Mouse (Mus musculus) embryonic facial prominence, embryonic 13.5 days (tissue): ENCODE results near the gene Ap2m1. TPM values are rescaled to one million over a fixed set of nuclear protein-coding genes. Genes with fewer than 3 reads are reported as not detected.

Experiments used
- ATAC-seq: fragments of 200-750 bp; cut with Nextera tagmentation; 2 replicates; pipeline ENCODE4 v1.8.0; 2017; ENCODE audit warnings: low read depth; ENCODE audit not compliant: insufficient number of reproducible peaks, insufficient read depth, low FRiP score, low TSS enrichment
- H3K27ac ChIP-seq: fragments of 300-500 bp; sonication (generic); 2 replicates; pipeline ENCODE4 v1.5.1; 2015; ENCODE audit warnings: moderate library complexity, mild to moderate bottlenecking, inconsistent platforms
- H3K27me3 ChIP-seq: fragments of 300-500 bp; sonication (generic); 2 replicates; pipeline ENCODE4 v1.6.1; 2015; ENCODE audit warnings: mild to moderate bottlenecking, inconsistent platforms
- H3K36me3 ChIP-seq: fragments of 300-500 bp; sonication (generic); 2 replicates; pipeline ENCODE4 v1.6.1; 2015; ENCODE audit warnings: mild to moderate bottlenecking, inconsistent platforms
- H3K4me1 ChIP-seq: fragments of 300-500 bp; sonication (generic); 2 replicates; pipeline ENCODE4 v1.6.1; 2015; ENCODE audit warnings: inconsistent platforms
- H3K4me2 ChIP-seq: fragments of 300-500 bp; sonication (generic); 2 replicates; pipeline ENCODE4 v1.6.1; 2015; ENCODE audit warnings: moderate library complexity, mild to moderate bottlenecking, inconsistent platforms
- H3K4me3 ChIP-seq: fragments of 300-500 bp; sonication (generic); 2 replicates; pipeline ENCODE4 v1.5.1; 2015; ENCODE audit warnings: mild to moderate bottlenecking, inconsistent platforms
- H3K9ac ChIP-seq: fragments of 300-500 bp; sonication (generic); 2 replicates; pipeline ENCODE4 v1.6.1; 2015; ENCODE audit warnings: mild to moderate bottlenecking, inconsistent platforms
- H3K9me3 ChIP-seq: fragments of 300-500 bp; sonication (generic); 2 replicates; pipeline ENCODE4 v1.6.1; 2016; ENCODE audit warnings: inconsistent platforms
- WGBS: fragments of 180-500 bp; shearing (Covaris S2); methylation state at CpG from one replicate; pipeline ENCODE4 v1.1.7; 2015; ENCODE audit warnings: mixed read lengths; 5-methylcytosine and 5-hydroxymethylcytosine counted together
- polyA plus RNA-seq: library from polyadenylated mRNA; unstranded; fragments of >200 nt; fragmentation: Nextera tagmentation; extraction: Ambion mirVana; gene quantifications from 2 replicates; pipeline ENCODE4 v1.2.1, GENCODE M21; 2015

Ap2m1 gene
- polyA plus RNA-seq, 1 experiment from 2014 or later: 646 TPM

DNA sequence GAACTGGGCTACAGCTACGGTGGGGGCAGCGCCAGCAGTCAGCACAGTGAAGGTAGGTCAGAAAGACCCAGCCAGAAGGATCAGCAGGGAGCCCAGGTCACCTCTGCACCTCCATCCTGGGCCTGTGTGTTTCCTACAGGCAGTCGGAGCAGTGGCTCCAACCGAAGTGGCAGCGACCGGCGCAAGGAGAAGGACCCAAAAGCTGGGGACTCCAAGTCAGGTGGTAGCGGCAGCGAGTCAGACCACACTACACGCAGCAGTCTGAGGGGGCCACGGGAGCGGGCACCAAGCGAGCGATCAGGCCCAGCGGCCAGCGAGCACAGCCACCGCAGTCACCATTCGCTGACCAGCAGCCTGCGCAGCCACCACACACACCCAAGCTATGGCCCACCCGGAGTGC, 4.3 kb upstream of the Ap2m1 start:
- no peak for ATAC-seq
- Histone ChIP-seq H3K36me3 (peaks cover 76% of the 10 kb centered on the region), H3K9me3 (no peaks in the 10 kb centered on the region), H3K4me2 (no peak overlapping the region), H3K4me1 (no peaks in the 10 kb centered on the region; the same call in 1 of the 2 replicates), H3K27me3 (no peaks in the 10 kb centered on the region), H3K4me3 (no peak overlapping the region), H3K27ac (no peak overlapping the region), H3K9ac (no peak overlapping the region)
- WGBS: 95% methylated on average over 20 of the region's 20 CpGs

DNA sequence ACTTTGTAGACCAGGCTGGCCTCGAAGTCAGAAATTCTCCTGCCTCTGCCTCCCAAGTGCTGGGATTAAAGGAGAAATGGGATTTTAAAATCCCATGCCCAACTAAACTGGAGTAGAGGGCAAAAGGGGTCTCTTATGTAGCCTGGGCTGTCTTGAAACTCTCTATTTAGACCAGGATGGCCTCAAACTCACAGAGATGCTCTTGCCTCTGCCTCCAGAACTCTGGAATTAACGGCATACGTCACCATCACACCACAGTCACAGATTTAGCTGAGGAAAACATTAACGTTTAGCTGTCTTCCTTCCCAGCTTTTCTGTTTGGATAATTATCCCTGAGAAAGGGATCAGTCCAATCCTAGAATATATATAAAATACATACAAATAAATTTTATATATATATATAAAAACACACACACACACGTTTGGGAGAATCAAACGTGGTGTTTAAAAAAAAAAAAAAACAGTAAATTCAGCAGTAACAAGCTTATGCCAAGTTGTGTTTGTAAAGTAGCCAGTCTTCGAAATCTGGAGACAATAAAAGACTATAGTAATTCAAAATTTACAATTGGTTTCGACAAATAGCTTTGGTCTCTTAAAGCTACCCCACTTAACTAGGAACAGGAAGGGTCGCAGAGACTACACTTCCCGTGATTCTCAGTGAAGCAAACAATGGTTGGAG, 522 bp upstream of the Ap2m1 start:
- Histone ChIP-seq H3K4me2 (peak overlapping the region; percentile 19; the same call in 1 of the 2 replicates), H3K9me3 (no peaks in the 10 kb centered on the region), H3K36me3 (peaks cover 56% of the 10 kb centered on the region), H3K9ac (no peak overlapping the region), H3K27me3 (no peaks in the 10 kb centered on the region), H3K27ac (no peak overlapping the region), H3K4me1 (peaks cover 22% of the 10 kb centered on the region), H3K4me3 (no peak overlapping the region)
- no peak for ATAC-seq
- 43% methylated on average over 10 of the region's 10 CpGs for WGBS

DNA sequence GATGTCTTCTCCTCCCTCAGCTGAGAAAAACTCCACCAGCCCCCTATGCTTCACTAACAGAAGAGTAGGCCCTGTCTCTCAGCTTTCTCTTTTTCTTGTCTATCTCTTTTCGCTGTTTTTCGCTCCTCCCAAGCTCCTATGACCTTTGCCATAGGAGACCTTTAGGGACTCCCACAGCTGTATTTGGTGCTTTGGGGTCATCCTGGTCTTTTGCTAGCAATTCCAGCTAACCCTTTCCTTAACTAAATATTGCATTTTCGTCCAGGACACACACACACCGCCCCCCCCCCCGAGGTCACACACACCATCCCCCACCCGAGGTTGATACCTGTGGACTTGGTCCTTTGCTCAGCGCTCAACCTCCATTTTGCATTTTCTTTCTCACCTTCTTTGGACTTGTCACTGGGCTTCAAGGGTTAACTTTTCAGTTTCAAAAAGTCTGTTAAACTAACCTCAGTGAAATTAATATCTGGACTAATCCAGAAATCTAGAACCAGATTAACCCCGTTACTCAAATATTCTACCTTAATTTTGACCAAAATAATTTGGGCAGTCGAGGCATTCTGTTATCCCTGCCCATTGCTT, 895 bp downstream of the Ap2m1 start:
- WGBS: 21% methylated on average over 9 of the region's 9 CpGs
- H3K9ac ChIP-seq: peak overlapping the region; percentile 98
- no peaks in the 10 kb centered on the region for H3K9me3 ChIP-seq
- H3K4me3 ChIP-seq: peak overlapping the region; percentile 93
- H3K27me3 ChIP-seq: no peaks in the 10 kb centered on the region
- peaks cover 22% of the 10 kb centered on the region for H3K4me1 ChIP-seq
- H3K36me3 ChIP-seq: peaks cover 56% of the 10 kb centered on the region
- ATAC-seq: no peak
- H3K27ac ChIP-seq: peak overlapping the region; percentile 68
- peak overlapping the region; percentile 64 for H3K4me2 ChIP-seq

DNA sequence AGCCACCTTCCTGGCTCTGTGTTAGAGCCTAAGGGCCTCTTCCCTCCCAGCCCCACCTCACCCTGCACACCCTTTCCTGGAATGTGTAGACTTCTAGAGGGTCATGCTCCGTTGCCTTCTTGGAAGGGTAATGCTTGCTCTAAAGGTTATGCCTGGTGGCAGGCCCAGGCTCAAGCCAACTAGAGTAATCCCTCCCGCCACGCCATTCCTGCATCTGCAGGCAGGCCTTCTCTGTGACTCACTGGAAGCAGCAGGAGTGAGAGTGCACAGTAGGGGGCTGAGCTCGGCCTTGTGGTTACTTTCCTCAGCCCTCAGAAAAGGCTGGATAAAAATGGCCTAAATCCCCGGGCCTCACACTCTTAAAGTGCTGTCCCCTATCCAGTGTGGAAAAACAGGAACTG, 1.8 kb downstream of the Ap2m1 start:
- WGBS: 28% methylated on average over 5 of the region's 5 CpGs
- Histone ChIP-seq H3K27me3 (no peaks in the 10 kb centered on the region), H3K9ac (peak overlapping the region; percentile 98), H3K4me1 (peaks cover 22% of the 10 kb centered on the region), H3K9me3 (no peaks in the 10 kb centered on the region), H3K36me3 (peaks cover 56% of the 10 kb centered on the region), H3K4me2 (peak overlapping the region; percentile 64), H3K27ac (peak overlapping the region; percentile 33; the same call in 1 of the 2 replicates), H3K4me3 (peak overlapping the region; percentile 93)
- no peak for ATAC-seq

DNA sequence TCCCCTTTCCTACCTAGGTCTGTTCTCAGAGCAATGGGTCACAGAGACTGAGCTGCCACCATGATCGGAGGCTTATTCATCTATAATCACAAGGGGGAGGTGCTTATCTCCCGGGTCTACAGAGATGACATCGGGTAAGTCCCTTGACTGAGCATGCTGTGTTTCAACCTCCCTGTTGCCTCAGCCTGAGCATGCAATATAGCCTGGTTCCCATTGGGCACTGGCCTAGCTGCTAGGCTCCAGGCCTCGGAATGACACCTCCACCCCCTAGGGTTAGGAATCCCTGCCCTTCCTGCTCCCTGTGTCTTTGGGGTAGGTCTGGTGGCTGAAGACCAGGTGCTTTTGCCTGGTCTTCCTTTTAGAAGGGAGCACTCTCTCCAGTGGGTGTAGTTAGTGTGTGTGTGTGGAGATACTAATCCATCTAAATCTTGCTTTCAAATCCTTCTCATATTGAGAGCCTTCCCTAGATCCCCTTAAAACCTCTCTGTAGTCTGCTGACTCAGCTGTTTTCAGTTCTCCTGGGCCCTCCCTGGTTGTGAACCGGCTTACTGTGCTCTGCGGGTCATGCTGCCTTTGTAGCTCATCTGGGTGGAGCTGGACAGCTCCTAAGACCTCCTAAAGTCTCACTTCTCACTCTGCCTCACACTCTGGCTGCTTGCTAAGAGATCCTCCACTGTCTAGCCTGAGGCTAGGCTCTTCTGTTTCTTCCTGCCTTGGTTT, 2.5 kb downstream of the Ap2m1 start:
- no peak for ATAC-seq
- Histone ChIP-seq H3K4me1 (peaks cover 22% of the 10 kb centered on the region), H3K4me3 (peak overlapping the region; percentile 93), H3K27ac (no peak overlapping the region), H3K27me3 (no peaks in the 10 kb centered on the region), H3K36me3 (peaks cover 57% of the 10 kb centered on the region), H3K4me2 (peak overlapping the region; percentile 64), H3K9ac (peak overlapping the region; percentile 98), H3K9me3 (no peaks in the 10 kb centered on the region)
- WGBS: 38% methylated on average over 6 of the region's 6 CpGs

DNA sequence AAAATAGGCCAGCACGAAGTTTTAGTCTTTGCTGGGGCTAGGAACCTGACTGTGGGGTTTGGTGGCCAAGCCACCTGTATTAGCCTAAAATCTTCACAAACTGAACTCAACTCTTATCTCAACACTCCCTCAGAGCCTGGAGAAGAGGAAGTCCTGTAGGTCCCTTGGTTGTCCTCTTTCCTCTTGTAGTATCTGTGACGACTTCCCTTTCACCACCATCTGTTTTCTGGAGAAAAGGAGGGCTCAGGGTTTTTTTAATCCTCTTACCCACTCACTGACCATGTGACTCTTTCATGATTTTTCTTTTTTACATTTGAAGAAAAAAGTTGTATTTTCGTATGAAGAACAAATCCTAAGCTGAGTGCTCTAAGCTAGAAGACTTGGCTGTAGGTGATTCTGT, 4.4 kb downstream of the Ap2m1 start:
- ATAC-seq: no peak
- Histone ChIP-seq H3K4me1 (peaks cover 22% of the 10 kb centered on the region), H3K36me3 (peaks cover 63% of the 10 kb centered on the region), H3K9ac (no peak overlapping the region), H3K4me3 (no peak overlapping the region), H3K27me3 (no peaks in the 10 kb centered on the region), H3K27ac (no peak overlapping the region), H3K9me3 (no peaks in the 10 kb centered on the region), H3K4me2 (no peak overlapping the region)
- WGBS: 78% methylated on average over 3 of the region's 3 CpGs

DNA sequence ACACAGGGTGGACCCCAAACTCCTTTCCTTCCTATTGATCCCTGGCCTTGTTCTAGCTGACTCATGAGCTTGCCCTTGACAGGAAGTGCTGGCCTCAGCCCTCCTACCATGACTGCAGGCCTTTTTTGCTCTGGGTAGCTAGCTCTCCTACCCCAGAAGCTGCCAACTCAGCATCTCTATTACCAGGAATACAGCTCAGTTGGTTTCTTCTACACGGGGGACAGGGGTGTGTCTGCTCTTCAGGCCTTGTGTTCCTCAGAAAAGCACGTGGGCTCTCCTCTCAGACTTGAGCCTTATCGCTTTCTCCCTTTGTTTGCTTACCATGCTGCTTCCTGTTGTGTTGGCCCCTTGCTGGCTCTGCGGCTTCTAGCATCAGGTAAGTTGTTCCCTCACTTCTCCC, 5.2 kb downstream of the Ap2m1 start:
- 88% methylated on average over 4 of the region's 4 CpGs for WGBS
- H3K36me3 ChIP-seq: peaks cover 71% of the 10 kb centered on the region
- ATAC-seq: no peak

DNA sequence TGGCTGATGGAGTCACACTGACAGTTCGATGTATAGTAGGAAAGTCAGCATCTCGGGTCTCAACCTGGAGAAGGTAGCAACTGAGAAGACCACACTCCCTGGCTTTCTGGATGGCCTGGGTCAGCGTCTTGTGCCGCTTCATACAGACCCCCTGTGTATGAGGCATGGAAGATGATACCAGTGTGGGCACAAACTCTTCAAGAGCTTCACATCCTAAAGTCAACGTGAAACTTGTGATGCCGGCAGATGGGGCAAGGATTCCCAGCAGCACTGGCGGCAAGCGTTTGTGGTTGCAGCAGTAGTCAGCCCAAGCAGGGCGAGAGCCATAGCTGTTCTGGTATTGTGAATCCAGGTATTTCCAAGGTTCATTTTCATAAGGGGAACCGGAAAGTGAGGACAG, 10.4 kb downstream of the Ap2m1 start:
- Histone ChIP-seq H3K27me3 (no peaks in the 10 kb centered on the region), H3K36me3 (peaks cover 61% of the 10 kb centered on the region), H3K4me1 (peaks cover 18% of the 10 kb centered on the region), H3K4me3 (no peak overlapping the region), H3K4me2 (no peak overlapping the region), H3K9ac (no peak overlapping the region), H3K27ac (no peak overlapping the region), H3K9me3 (no peaks in the 10 kb centered on the region)
- WGBS: 91% methylated on average over 10 of the region's 10 CpGs
- no peak for ATAC-seq

More for the DNA sequence above, 5.2 kb downstream of the Ap2m1 start:
- peaks cover 22% of the 10 kb centered on the region for H3K4me1 ChIP-seq
- no peak overlapping the region for H3K4me3 ChIP-seq
- no peaks in the 10 kb centered on the region for H3K27me3 ChIP-seq
- H3K9me3 ChIP-seq: no peaks in the 10 kb centered on the region
- no peak overlapping the region for H3K4me2 ChIP-seq
- no peak overlapping the region for H3K9ac ChIP-seq
- H3K27ac ChIP-seq: no peak overlapping the region

DNA sequence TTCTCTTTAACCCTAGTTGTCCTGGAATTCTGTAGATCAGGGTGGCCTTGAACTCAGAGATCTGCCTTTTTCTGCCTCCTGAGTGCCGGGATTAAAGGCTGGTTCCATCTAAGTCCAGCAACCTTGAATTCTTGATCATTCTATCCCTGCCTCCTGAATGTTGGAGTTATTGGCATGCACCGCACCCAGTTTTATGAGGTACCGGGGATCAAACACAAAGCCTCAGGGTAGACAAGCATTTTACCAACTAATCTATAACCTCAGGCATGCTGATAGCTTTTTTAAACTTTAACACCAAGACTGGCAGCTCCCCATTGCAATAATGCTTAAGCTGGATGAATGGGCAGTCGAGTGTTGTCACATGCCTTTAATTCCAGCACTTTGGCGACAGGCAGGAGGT, 12.1 kb downstream of the Ap2m1 start:
- Histone ChIP-seq H3K9me3 (no peaks in the 10 kb centered on the region), H3K4me1 (peaks cover 18% of the 10 kb centered on the region), H3K4me2 (peak overlapping the region; percentile 87), H3K9ac (peak overlapping the region; percentile 95; the same call in 1 of the 2 replicates), H3K4me3 (peak overlapping the region; percentile 90), H3K27ac (no peak overlapping the region), H3K27me3 (no peaks in the 10 kb centered on the region), H3K36me3 (peaks cover 59% of the 10 kb centered on the region)
- WGBS: 50% methylated on average over 5 of the region's 5 CpGs
- no peak for ATAC-seq

DNA sequence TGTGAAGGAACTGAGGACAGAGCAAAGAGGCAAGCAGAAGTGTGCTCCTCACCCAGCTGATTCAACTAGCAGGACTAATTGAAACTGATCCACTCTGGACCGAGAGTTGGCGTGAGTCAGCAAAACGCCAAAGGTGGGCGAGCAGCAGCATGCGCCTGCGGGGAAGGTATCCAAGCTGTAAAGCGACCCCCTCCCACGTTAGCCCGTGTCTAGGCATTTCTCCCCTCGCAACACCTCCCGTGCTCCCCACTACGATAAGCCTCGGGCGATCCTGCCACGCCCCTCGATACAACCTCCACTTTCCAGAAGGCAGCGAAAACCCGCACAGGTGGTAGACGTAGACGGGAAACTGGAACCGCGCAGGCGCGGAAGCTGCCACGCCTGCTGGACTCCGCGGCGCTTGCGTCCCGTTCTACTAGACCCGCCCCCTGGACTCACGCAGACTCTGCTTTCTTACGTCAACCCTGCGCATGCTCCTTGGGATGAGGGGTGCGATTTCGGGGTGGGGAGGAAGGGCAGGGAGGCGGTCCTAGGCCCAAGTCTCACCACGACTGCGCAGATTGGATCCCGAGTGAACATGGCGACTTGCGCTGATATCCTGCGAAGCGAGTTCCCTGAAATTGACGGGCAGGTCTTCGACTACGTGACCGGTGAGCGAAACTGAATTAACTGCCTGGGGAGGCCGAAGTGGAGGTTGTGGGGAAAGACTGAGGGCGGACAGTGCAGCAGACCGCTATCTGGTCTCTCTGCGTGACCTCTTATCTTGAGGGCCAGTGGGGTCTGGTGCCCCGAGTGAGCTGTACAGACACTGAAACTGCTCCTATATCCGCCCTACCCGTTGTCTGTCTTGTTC, 13.0 kb downstream of the Ap2m1 start, which contains the start of gene Abcf3:
TSS of gene Abcf3 (plus strand) at position 482 of the 853 bp plus-strand sequence.
- H3K9ac ChIP-seq: peak within 1 kb of the TSS; percentile 95
- ATAC-seq: peak; percentile 99
- H3K4me2 ChIP-seq: peak within 1 kb of the TSS; percentile 87
- H3K27ac ChIP-seq: peak within 1 kb of the TSS; percentile 78
- WGBS: under 1% methylated on average over 56 of the region's 56 CpGs
- H3K4me3 ChIP-seq: peak within 1 kb of the TSS; percentile 90
- peaks cover 18% of the 10 kb centered on the region for H3K4me1 ChIP-seq
- peaks cover 61% of the 10 kb centered on the region for H3K36me3 ChIP-seq
- no peaks in the 10 kb centered on the region for H3K9me3 ChIP-seq
- H3K27me3 ChIP-seq: no peaks in the 10 kb centered on the region

DNA sequence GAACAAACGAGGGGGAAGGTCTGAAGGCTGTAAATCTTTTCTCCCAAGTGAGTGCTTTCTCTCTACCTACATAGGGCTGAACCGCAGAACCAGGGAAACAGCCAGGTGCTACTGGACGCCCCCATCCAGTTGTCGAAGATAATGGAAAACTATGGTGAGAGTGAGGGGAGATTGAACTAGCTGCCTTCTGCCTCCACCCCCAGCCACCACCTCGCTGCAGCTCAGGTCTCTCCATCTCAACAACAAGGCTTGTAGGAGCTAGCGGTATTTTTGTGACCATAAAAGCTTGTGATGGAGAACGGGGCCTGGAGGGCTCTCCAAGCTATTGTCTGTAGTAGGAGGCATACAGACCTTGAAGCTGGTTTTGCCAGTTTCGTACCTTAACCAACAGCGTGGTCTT, 13.9 kb downstream of the Ap2m1 start:
- 51% methylated on average over 9 of the region's 9 CpGs for WGBS
- peak overlapping the region; percentile 95 for H3K9ac ChIP-seq
- peaks cover 60% of the 10 kb centered on the region for H3K36me3 ChIP-seq
- H3K27ac ChIP-seq: no peak overlapping the region
- H3K27me3 ChIP-seq: no peaks in the 10 kb centered on the region
- ATAC-seq: no peak
- no peaks in the 10 kb centered on the region for H3K9me3 ChIP-seq
- H3K4me2 ChIP-seq: peak overlapping the region; percentile 87
- H3K4me1 ChIP-seq: peaks cover 18% of the 10 kb centered on the region
- H3K4me3 ChIP-seq: peak overlapping the region; percentile 90
